Mouse (Mus musculus): ENCODE data around the gene Slc16a7.

Gene Slc16a7

GRCm38 (mm10) chr10:125324149-125324834 is 65.0 kb downstream of the Slc16a7 start:
- DNase-seq (ENCODE audit: low read depth) = no peak

- DNase-seq (ENCODE audit: low read depth) = no peak
These were observed 67.5 kb downstream of the Slc16a7 start for GRCm38 (mm10) chr10:125321446-125322428.

- DNase-seq (ENCODE audit: low read depth) = no peak
These were observed 71.9 kb downstream of the Slc16a7 start for GRCm38 (mm10) chr10:125317317-125317716.

- DNase-seq (ENCODE audit: low read depth) = no peak
These were observed 78.4 kb downstream of the Slc16a7 start for GRCm38 (mm10) chr10:125310855-125311254.

GRCm38 (mm10) chr10:125298036-125298435 is 91.2 kb downstream of the Slc16a7 start:
- DNase-seq (ENCODE audit: low read depth) = no peak

- no peak for DNase-seq (ENCODE audit: low read depth)
These were observed 98.9 kb downstream of the Slc16a7 start for GRCm38 (mm10) chr10:125290320-125290719.

- DNase-seq (ENCODE audit: low read depth) = no peak
These were observed 100.7 kb downstream of the Slc16a7 start for GRCm38 (mm10) chr10:125288560-125288959.

GRCm38 (mm10) chr10:125285386-125285785 is 103.9 kb downstream of the Slc16a7 start:
- no peak for DNase-seq (ENCODE audit: low read depth)

- DNase-seq (ENCODE audit: low read depth) = no peak
These were observed 114.0 kb downstream of the Slc16a7 start for GRCm38 (mm10) chr10:125275149-125275848.

GRCm38 (mm10) chr10:125274519-125275148 is 114.6 kb downstream of the Slc16a7 start:
- DNase-seq (ENCODE audit: low read depth) = no peak

- DNase-seq (ENCODE audit: low read depth) = no peak
These were observed 115.5 kb downstream of the Slc16a7 start for GRCm38 (mm10) chr10:125273759-125274158.

- no peak for DNase-seq (ENCODE audit: low read depth)
These were observed 117.8 kb downstream of the Slc16a7 start for GRCm38 (mm10) chr10:125271448-125271847.

GRCm38 (mm10) chr10:125270266-125270665 is 119.0 kb downstream of the Slc16a7 start:
- no peak for DNase-seq (ENCODE audit: low read depth)

- DNase-seq (ENCODE audit: low read depth) = no peak
These were observed 122.9 kb downstream of the Slc16a7 start for GRCm38 (mm10) chr10:125266322-125266721.

GRCm38 (mm10) chr10:125265901-125266300 is 123.4 kb downstream of the Slc16a7 start:
- DNase-seq (ENCODE audit: low read depth) = no peak

- no peak for DNase-seq (ENCODE audit: low read depth)
These were observed 123.8 kb downstream of the Slc16a7 start for GRCm38 (mm10) chr10:125265467-125265866.

- no peak for DNase-seq (ENCODE audit: low read depth)
These were observed 124.3 kb downstream of the Slc16a7 start for GRCm38 (mm10) chr10:125264938-125265337.

- no peak for DNase-seq (ENCODE audit: low read depth)
These were observed 133.4 kb downstream of the Slc16a7 start for GRCm38 (mm10) chr10:125255904-125256303.

GRCm38 (mm10) chr10:125214536-125214935 is 174.7 kb downstream of the Slc16a7 start:
- no peak for DNase-seq (ENCODE audit: low read depth)

- no peak for DNase-seq (ENCODE audit: low read depth)
These were observed 175.5 kb downstream of the Slc16a7 start for GRCm38 (mm10) chr10:125213805-125214204.

- no peak for DNase-seq (ENCODE audit: low read depth)
These were observed 201.7 kb downstream of the Slc16a7 start for GRCm38 (mm10) chr10:125187544-125187943.

- DNase-seq (ENCODE audit: low read depth) = no peak
These were observed 203.9 kb downstream of the Slc16a7 start for GRCm38 (mm10) chr10:125185387-125185786.
